In genomic region chr13:28906981-28907380, GRCm38 (mm10) we compare ENCODE assay signal across 22 mouse cellular contexts. TPM values are rescaled to one million over a fixed set of nuclear protein-coding genes. Genes with fewer than 3 reads are reported as not detected.
DNase-seq lines count a peak whose midpoint lies in the region; ATAC-seq and TF ChIP-seq lines count a peak whose summit lies in the region.
"Had no signal": no experiment of that assay in that cellular context is flagged by ENCODE, and none has a peak within 500 bp of the region (broad histone marks: within the 10 kb centered on the region; RNA-seq: fewer than 3 reads in every experiment).

No protein-coding gene starts in this region.

- peak; percentile 52 for DNase-seq in heart, adult 11 months
- DNase-seq in intestine, embryonic 14.5 days (ENCODE audit: low spot score), result peak; percentile 47
- peak; percentile 64 for DNase-seq in liver, adult 2 months (ENCODE audit: extremely low read depth, low read depth, low spot score)
- DNase-seq in liver, result no peak
- DNase-seq: adrenal gland, adult 2 months; adrenal gland, adult 8-10 months; adrenal gland, postnatal 10 days; adrenal gland, postnatal 14 days; adrenal gland, postnatal 25 days; adrenal gland, postnatal 36 days; B cell, adult 2 months; cerebellum, adult 11 months; cerebellum, adult 11-12 months; cerebellum, adult 18-20 months had no signal

- no peak for ATAC-seq in heart, embryonic 11.5 days (replicated peaks; ENCODE audit: insufficient number of reproducible peaks, low FRiP score, low TSS enrichment)
- ATAC-seq in intestine, embryonic 14.5 days (replicated peaks; ENCODE audit: low FRiP score, low TSS enrichment, low read depth), result no peak
- no peak for ATAC-seq in intestine, embryonic 15.5 days
- ATAC-seq: activated CD4-positive, CD25-positive, alpha-beta regulatory T cell, adult 4 months; CD4-positive, CD25-positive, alpha-beta regulatory T cell, adult 4 months; Patski had no signal

- H3K27ac ChIP-seq in heart, embryonic 11.5 days (ENCODE audit: low read depth, low read length), result no peak overlapping the region
- no peak overlapping the region for H3K27ac ChIP-seq in intestine, embryonic 14.5 days (ENCODE audit: low read depth)
- no peak overlapping the region for H3K27ac ChIP-seq in intestine, embryonic 15.5 days
- no peak overlapping the region for H3K27ac ChIP-seq in liver, adult 2 months (replicated peaks; ENCODE audit: insufficient read depth, low read depth, low read length)

- no peaks in the 10 kb centered on the region for H3K79me2 ChIP-seq in liver, adult 2 months (ENCODE audit: control insufficient read depth, insufficient read depth, low read length)

- no peaks in the 10 kb centered on the region for H3K9me3 ChIP-seq in heart, embryonic 11.5 days (replicated peaks; ENCODE audit: control insufficient read depth, low read length)
- no peaks in the 10 kb centered on the region for H3K9me3 ChIP-seq in intestine, embryonic 14.5 days (ENCODE audit: control insufficient read depth, low read length)
- no peaks in the 10 kb centered on the region for H3K9me3 ChIP-seq in intestine, embryonic 15.5 days
- H3K9me3 ChIP-seq: G1E had no signal

- no peaks in the 10 kb centered on the region for H3K27me3 ChIP-seq in heart, embryonic 11.5 days (ENCODE audit: control insufficient read depth, insufficient read depth, low read length)
- H3K27me3 ChIP-seq in intestine, embryonic 14.5 days (replicated peaks; ENCODE audit: control insufficient read depth, insufficient read depth, low read length), result no peaks in the 10 kb centered on the region
- no peaks in the 10 kb centered on the region for H3K27me3 ChIP-seq in intestine, embryonic 15.5 days (replicated peaks)
- no peaks in the 10 kb centered on the region for H3K27me3 ChIP-seq in liver, adult 2 months (ENCODE audit: control insufficient read depth, insufficient read depth, low read length)
- H3K27me3 ChIP-seq: CH12.LX, Patski had no signal

- no peak overlapping the region for H3K4me3 ChIP-seq in heart, embryonic 11.5 days (ENCODE audit: low read depth, low read length)
- H3K4me3 ChIP-seq in intestine, embryonic 14.5 days (ENCODE audit: low read depth, low read length), result no peak overlapping the region
- no peak overlapping the region for H3K4me3 ChIP-seq in intestine, embryonic 15.5 days (replicated peaks)
- no peak overlapping the region for H3K4me3 ChIP-seq in liver, adult 2 months (ENCODE audit: insufficient read depth, low read depth, low read length)

- no peaks in the 10 kb centered on the region for H3K4me1 ChIP-seq in heart, embryonic 11.5 days (ENCODE audit: control insufficient read depth, insufficient read depth, low read length)
- no peaks in the 10 kb centered on the region for H3K4me1 ChIP-seq in intestine, embryonic 14.5 days (replicated peaks; ENCODE audit: control insufficient read depth, insufficient read depth, low read length)
- no peaks in the 10 kb centered on the region for H3K4me1 ChIP-seq in intestine, embryonic 15.5 days (replicated peaks)
- no peaks in the 10 kb centered on the region; the same call in 1 of the 2 replicates for H3K4me1 ChIP-seq in liver, adult 2 months (ENCODE audit: control insufficient read depth, insufficient read depth, low read length)

- no peak overlapping the region for H3K4me2 ChIP-seq in heart, embryonic 11.5 days
- no peak overlapping the region for H3K4me2 ChIP-seq in intestine, embryonic 14.5 days (ENCODE audit: low read length)
- H3K4me2 ChIP-seq in intestine, embryonic 15.5 days (replicated peaks), result no peak overlapping the region

- TF ChIP-seq POLR2A in liver, adult 2 months (IDR thresholded peaks at IDR 0.05; ENCODE audit: extremely low read depth, insufficient read depth, low read length), result no peak

- no peaks in the 10 kb centered on the region for H3K36me3 ChIP-seq in heart, embryonic 11.5 days (ENCODE audit: control insufficient read depth, insufficient read depth, low read length)
- no peaks in the 10 kb centered on the region for H3K36me3 ChIP-seq in intestine, embryonic 14.5 days (ENCODE audit: control insufficient read depth, insufficient read depth, low read length)
- H3K36me3 ChIP-seq in intestine, embryonic 15.5 days, result no peaks in the 10 kb centered on the region
- H3K36me3 ChIP-seq in liver, adult 2 months (ENCODE audit: control insufficient read depth, insufficient read depth, low read length), result no peaks in the 10 kb centered on the region
- H3K36me3 ChIP-seq: G1E had no signal

- TF ChIP-seq CTCF in liver, adult 2 months (IDR thresholded peaks at IDR 0.05; ENCODE audit: low read depth, low read length), result no peak

- H3K9ac ChIP-seq in heart, embryonic 11.5 days (ENCODE audit: low read depth, low read length), result no peak overlapping the region
- H3K9ac ChIP-seq in intestine, embryonic 14.5 days (ENCODE audit: low read length), result no peak overlapping the region
- no peak overlapping the region for H3K9ac ChIP-seq in intestine, embryonic 15.5 days
- no peak overlapping the region for H3K9ac ChIP-seq in liver, adult 2 months (ENCODE audit: low read depth, low read length)

- WGBS in heart, embryonic 11.5 days (ENCODE audit: insufficient replicate concordance), result 78% methylated on average over 10 of the region's 10 CpGs
- WGBS in intestine, embryonic 14.5 days, result 77% methylated on average over 10 of the region's 10 CpGs
- 78% methylated on average over 10 of the region's 10 CpGs for WGBS in intestine, embryonic 15.5 days
- 39% methylated on average over 10 of the region's 10 CpGs for WGBS in liver, adult 2 months

RNA-seq across cellular contexts. Expression of gene Sox4, which starts 46.5 kb away (rescaled TPM):
- 45.6 and 47.0 TPM in 2 replicates for polyA plus RNA-seq in heart, embryonic 11.5 days (2014; fragmentation: Nextera tagmentation; extraction: Ambion mirVana)
- 55.3 and 59.3 TPM in 2 replicates for polyA plus RNA-seq in intestine, embryonic 14.5 days (2014; fragmentation: Nextera tagmentation; extraction: Ambion mirVana)
- polyA plus RNA-seq in intestine, embryonic 15.5 days (2015; fragmentation: Nextera tagmentation; extraction: Ambion mirVana), result 32.2 and 38.7 TPM in 2 replicates
- 0.46 and 1.0 TPM in 2 replicates for total RNA-seq in liver, adult 2 months (2014; rRNA removed)
- 0.60 and 0.86 TPM in 2 replicates for polyA plus RNA-seq in liver, adult 2 months (2012; rRNA removed)
- total RNA-seq: CH12.LX, MEL had no signal

Comparison
In these comparisons a context has a peak if more than half of its experiments do, and no peak if none do; other contexts are left out.
1. RNA of gene Sox4, which starts 46.5 kb away (polyA plus RNA-seq): 55.3 to 59.3 TPM in intestine, embryonic 14.5 days, 45.6 to 47.0 TPM in heart, embryonic 11.5 days and 32.2 to 38.7 TPM in intestine, embryonic 15.5 days; 0.60 to 0.86 TPM in liver, adult 2 months; every median in the first group is over 10 times any median in the second.